Mouse (Mus musculus) naive thymus-derived CD4-positive, alpha-beta T cell, adult 2 months (primary cell): Measurements from ENCODE around the gene Zbtb3.
"Not testable (repeated sequence)": the region's sequence is repeated elsewhere in the genome, so short reads cannot be mapped to it uniquely, and the experiment has no call there.

Experiments
- DNase-seq: peaks from one replicate; pipeline ENCODE4 v3.0.0-alpha.2; 2011; ENCODE audit warnings: low read depth

Zbtb3 gene

DNA sequence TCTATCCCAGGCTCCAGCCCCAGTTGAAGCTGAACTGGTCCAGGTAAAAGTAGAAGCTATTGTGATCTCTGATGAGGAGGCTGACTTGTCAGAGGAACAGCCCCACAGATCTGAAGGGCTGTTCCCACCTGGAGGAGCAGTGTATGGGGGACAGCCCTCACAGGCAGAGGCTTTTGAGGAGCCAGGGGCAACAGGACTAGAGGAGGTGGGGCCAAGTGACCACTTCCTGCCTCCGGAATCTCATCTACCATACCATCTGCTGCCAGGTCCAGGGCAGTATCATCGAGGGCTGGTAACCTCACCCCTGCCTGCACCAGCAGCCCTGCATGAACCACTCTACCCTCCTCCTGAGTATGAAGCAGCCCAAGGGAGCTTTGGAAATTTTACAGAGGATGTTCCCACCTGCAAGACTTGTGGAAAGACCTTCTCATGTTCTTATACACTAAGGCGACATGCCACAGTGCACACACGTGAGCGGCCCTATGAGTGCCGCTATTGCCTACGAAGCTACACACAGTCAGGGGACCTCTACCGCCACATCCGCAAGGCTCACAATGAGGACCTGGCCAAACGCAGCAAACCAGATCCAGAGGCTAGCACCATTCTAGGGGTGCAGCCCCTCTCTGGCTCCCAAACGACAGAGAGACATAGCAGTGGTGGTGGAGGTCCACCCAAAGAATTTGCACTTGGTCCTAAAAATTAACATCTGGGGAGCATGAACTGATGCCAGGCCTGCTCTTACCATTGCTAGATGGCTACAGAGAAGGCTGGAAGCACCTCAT, 1.7 kb downstream of the Zbtb3 start:
- no peak for DNase-seq

DNA sequence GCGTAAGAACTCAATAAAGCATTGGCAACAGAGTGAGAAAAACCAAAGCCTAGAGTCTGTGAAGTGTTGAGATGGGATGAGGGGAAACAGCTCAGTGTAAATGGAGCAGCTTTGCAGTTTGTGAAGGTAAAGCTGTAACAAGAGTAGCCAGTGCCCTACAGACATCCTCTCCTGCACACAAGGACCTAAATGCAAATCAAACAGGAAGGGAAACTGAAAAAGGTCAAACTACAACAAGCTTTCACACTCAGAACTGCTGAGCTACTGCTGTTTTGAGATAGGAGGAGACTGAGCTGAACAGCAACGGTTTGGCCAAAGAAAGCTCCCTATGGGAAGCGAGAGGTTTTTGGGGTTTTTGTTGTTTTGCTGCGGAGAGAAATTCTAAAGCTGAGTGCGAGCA, 4.5 kb downstream of the Zbtb3 start:
- DNase-seq, result no peak

DNA sequence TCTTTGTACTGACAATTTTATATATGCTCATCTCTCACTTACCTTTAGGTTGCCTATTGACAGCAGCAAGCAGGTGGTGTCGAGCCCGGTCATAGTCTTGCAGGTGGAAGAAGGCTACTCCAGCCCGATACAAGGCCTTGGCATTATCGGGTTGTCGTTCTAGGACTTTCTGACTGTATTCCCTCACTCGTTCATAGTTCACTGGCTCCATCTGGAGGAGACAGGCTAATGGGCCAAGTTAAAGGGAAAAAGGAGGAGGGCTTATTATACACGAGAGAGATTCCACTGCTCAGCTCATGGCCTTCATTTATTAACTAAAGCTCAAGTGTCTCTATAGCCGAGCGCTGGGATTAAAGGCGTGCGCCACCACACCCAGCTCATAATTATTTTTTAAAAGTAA, 13.5 kb downstream of the Zbtb3 start:
- no peak for DNase-seq

DNA sequence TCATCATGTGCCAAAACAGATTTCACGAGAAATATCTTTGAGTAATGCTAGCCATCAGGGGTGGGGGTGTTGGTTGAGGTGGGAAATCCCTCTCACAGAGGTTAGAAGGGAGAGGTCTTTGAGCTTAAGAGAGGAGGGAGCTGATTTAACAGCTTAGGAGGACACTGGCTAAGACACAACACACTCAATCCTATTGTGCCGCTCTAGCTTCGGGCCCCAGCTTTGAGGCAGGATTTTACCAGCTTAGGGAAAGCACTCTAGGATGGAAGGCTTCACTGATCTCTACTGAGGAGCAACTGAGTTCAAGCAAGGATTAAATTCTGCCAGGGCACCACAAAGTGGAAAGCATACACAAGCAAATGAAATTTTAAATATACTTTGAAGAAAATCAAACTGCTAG, 14.6 kb downstream of the Zbtb3 start:
- DNase-seq, result no peak

DNA sequence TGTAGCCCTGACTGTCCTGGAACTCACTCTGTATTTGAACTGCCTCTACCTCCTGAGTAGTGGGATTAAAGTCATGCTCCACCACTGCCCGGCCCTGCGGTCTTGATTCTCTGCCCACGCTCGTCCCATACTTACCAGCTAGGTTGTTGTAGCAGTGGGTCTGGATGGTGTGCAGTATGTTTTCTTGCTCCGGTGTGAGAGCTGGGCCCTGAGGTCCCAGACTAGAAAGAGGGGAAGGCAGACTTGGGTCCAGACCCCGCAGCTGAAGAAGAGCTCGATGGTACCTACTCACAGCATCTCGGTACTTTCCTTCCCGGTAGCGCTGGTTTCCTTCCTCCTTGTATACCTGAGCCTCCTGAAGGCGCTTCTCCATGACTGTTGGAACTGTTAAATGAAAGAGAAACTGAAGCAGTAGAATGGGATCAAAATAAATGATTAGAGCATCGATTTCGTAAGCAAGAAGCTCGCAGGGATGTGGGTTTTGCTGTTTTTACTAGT, 16.0 kb downstream of the Zbtb3 start:
- no peak for DNase-seq

DNA sequence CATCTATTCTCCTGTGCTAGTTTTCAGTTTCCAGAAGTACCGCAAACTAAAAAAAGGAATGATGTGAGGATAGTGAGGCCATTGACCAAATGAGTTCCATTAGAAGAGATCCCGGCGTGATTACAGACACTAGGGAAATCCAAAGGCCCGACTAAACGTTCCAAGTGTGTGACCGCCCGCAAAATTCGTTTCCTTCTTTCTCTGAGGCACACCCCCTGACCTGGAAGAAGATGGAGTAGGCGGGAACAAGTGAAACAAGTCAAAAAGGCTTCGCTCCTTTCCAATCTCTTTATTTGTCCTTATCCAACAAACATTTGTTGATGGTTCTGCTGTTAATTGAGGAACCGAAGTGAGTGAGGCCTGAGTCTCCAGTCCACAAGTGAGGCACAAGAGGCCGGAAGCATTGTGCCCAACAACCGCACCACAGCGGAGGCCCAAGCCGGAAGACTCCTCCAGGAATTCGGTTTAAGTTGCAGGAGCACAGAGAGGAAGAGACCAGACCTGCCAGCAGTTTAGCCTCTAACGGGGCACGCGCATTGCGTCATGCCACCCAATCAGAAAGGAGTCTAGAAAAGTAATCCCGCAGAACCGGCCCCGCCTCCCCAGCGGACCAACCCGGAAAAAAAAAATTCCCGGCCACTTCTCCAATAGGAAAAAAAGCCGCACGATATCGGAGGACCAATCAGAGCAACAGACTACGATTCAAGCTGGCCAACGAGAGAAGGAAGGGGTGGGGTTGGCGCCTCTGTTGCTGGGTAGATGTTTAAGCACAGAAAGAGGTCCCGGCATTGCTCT, 16.6 kb downstream of the Zbtb3 start, which contains the start of gene Ttc9c:
TSS of gene Ttc9c (minus strand) at position 533 of the 795 bp plus-strand sequence.
- no peak for DNase-seq

DNA sequence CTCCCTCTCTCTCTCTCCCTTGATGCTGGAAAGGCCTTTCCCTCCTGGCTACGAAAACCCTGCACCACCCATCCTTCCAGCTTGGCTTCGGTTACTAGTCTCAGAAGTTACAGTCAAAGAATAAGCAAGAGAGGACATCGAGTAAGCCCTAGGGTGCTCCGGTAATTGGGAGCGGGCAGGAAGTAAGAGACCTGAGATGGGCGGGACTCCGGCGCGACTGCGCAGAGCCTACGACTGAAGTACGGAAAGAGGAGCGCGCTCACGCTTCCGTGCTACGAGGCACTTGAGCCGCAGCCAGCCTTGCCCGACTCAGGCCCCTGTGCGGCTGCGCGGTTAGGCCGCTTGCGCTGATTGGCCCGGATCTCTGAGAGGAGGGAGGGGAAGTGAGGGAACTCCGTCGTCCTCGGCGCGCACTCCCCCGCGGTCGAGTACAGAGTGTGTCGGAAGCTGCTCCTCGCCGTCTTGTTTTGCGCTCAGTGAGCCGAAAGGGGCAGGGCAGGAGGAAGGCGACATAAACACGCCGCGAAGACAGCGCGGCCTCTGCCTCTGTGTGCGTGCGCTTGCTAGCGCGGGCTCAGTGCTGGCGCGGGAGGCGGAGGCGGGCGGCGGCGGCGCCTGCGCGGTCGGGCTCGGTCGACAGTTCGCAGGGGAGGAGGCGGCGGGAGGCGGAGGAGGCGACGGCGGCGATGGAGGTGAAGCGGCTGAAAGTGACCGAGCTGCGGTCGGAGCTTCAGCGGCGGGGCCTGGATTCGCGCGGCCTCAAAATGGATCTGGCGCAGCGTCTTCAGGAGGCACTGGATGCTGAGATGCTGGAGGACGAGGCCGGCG, 17.5 kb downstream of the Zbtb3 start, which contains the start of gene Hnrnpul2:
TSS of gene Hnrnpul2 (plus strand) at position 415 of the 828 bp plus-strand sequence.
- peak; percentile 99 for DNase-seq

DNA sequence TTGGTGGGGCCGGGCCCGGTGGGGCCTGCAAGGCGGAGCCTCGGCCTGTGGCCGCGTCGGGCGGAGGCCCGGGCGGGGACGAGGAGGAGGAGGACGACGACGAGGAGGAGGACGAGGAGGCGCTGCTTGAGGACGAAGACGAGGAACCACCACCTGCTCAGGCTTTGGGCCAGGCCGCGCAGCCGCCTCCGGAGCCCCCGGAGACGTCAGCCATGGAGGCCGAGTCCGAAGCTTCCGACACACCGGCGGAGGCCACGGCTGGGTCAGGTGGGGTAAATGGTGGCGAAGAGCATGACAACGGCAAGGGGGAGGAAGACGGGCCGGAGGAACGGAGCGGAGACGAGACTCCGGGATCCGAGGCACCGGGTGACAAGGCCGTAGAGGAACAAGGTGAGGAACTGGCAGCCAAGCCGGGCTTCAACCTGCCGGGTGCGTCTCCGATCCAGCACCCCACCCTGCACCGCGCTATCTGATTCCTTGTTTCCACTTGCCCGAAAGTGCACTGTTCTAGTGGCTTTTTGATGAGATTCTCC, 18.1 kb downstream of the Zbtb3 start:
- no peak for DNase-seq

DNA sequence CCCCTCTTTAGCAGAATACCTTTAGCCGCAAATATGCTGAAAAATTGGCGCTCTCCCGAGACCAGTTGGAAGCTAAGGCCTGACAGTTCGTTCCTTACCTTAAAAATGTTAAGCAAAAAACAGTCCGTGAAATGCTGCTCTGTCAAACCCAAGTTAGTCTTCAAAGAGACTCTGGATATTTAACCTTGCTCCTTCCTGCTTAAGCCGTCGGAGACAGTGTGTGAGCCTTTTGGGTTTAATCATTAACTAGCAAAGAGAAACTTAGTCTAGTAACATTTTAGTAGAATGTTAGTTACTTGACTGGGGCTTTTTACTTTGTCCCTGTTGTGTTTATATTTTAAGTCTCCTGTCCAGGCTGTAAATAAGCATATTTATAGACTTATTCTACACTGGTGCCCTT, 18.8 kb downstream of the Zbtb3 start:
- DNase-seq, result peak; percentile 35

DNA sequence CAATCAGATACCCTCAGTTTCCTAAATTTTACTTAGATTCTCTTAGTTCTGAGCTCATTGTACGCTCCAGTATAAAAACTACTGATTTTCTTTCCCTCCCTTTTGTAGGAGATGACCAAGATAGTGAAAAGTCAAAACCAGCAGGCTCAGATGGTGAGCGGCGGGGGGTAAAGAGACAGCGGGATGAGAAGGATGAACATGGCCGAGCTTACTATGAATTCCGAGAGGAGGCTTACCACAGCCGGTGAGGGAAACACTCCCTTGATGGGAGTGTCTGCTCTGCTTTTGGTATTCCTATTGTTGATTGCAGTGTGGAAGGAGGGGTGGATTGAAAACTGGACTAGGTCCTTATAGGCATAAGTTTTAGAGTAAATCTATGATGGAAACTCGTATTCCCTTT, 20.3 kb downstream of the Zbtb3 start:
- DNase-seq, result no peak

DNA sequence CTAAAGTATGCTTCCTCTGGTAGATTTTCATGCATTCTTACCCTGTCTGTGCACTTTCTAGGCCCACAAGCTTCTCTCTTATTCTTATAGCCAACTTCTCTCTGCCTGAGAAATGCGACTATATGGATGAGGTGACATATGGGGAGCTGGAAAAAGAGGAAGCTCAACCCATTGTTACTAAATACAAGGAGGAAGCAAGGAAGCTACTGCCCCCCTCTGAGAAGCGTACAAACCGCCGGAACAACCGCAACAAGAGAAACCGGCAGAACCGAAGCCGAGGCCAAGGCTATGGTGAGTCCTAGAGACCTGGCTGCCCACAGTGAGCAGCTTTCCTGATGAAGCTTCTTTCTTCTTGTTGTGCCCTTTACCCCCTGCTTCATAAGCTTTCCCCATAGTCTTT, 27.3 kb downstream of the Zbtb3 start, which contains the start of gene AC129217.1:
TSS of gene AC129217.1 (plus strand) at position 114 of the 400 bp plus-strand sequence.
- no peak for DNase-seq

DNA sequence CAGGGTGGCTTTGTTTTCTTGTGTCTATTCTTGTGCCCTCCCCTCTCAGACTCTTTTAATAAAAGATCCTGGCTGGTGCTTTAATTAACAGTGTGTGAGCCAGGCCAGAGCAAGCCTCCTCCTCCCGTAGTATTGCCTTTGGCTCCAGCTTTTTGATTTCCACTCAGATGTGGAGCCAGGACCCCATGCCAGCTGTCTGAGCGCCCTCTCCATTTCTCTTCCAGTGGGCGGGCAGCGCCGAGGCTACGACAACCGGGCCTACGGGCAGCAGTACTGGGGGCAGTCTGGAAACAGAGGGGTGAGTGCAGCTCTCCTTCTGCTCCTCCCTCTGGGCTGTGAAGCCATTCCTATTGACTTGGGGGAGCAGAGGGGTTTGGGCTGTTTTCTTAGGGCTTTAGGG, 28.3 kb downstream of the Zbtb3 start:
- DNase-seq, result no peak

DNA sequence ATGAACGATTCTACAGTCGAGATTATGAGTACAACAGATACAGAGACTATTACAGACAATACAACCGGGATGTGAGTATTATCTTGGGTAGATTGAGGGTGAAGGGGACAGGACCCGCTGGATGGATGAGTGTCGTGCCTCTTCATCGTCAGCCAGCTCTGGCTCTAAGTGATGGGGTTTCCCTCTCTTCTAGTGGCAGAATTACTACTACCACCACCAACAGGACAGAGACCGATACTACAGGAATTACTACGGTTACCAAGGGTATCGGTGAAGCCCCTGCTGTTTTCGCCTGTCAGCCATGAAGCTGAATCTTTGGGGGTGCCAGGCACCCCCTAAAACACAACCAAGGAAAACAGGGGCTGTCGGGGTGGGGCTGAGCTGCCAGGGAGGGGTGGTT, 28.9 kb downstream of the Zbtb3 start:
- DNase-seq, result no peak

DNA sequence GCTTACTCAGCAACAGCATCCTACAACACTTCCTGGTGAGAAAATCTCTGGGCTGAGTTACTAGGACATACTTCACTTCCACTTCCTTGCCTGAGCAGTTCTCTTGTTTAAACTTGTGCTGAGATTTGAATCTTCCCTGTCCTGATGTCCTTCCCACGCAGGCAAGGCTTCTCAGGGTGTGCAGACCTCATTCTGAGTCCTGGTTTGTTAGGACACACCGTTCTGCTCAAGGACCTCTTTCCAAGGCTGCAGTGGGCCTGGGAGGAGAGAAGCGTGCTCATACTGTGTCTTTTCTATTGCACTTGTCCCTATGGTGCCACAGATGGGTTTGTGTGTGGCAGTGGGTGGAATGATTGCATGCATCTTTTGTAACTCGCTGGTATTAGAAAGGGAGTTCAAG, 30.6 kb downstream of the Zbtb3 start:
- DNase-seq, result no peak

DNA sequence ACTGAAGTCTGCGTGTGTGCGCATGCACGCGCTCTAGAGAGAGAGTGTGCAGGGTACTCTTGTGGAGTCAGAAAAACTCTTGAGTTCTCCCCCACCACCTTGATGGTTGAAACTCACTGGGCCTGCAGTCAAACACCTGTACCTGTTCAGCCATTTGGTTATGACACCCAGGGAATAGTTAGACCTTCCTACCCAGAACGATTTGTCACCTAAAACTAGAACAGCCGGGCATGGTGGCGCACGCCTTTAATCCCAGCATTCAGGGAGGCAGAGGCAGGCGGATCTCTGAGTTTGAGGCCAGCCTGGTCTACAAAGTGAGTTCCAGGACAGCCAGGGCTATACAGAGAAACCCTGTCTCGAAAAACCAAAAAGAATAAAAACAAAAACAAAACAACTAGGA, 34.0 kb downstream of the Zbtb3 start:
- DNase-seq, result not testable (repeated sequence)

DNA sequence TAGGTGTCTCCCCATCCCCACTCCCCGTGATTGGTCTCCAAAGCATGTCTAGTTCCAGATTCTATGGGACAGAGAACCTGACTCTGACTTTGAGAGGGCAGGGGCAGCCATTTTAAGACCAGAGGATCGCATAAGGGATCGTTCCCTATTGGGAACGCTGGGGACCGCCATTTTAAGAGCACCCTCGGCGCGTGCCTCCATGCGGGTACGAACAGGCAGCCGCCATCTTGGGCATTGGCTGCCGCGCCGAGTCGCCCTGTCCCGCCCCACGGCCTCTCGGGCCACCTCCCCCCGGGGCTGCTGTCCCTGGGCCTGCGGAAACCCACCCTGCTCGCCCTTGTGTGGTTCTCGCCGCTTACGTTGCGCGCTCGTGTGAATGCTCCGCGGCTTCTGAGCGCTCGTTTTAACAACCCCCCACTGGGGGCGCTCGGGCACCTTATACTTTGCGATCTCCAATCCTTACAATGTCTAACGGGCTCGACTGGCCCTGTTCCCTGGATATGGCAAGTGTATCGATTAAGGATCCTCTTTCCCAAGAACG, 35.0 kb downstream of the Zbtb3 start, which contains the start of gene Bscl2:
TSS of gene Bscl2 (plus strand) at position 217 of the 541 bp plus-strand sequence.
- DNase-seq, result peak; percentile 89

DNA sequence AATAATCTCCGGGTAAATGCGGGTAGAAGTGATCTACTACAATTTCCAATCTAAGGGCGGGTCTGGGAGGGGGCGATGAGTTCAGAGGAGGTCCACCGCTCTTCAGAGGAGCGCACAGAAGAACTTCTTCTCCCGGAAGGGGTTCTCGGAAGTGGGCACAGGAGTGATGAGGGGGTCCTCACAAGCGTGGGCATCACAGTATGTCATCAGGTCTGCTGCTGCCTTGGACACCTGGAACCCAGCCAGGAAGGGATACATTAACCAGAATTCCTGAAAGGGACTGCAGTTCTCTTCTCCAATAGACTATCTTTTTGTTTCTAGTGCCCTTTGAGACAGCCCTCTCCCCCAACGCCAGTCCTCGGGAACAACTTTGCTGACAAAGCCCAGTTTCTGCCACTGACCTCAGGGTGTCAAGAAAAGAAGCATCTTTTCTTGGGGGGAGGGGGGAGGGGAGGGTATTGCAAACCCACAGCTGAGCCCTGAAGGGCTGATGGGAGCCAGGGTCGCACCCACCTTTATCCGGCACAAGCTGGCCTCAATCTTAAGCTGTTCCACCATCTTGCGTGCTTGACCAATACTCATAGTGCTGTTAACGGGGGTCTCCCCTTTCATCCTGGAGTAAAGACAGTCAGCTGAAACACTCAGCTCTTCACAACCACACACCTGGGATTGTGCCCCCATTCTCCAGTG, 35.8 kb downstream of the Zbtb3 start:
- peak; percentile 24 for DNase-seq

DNA sequence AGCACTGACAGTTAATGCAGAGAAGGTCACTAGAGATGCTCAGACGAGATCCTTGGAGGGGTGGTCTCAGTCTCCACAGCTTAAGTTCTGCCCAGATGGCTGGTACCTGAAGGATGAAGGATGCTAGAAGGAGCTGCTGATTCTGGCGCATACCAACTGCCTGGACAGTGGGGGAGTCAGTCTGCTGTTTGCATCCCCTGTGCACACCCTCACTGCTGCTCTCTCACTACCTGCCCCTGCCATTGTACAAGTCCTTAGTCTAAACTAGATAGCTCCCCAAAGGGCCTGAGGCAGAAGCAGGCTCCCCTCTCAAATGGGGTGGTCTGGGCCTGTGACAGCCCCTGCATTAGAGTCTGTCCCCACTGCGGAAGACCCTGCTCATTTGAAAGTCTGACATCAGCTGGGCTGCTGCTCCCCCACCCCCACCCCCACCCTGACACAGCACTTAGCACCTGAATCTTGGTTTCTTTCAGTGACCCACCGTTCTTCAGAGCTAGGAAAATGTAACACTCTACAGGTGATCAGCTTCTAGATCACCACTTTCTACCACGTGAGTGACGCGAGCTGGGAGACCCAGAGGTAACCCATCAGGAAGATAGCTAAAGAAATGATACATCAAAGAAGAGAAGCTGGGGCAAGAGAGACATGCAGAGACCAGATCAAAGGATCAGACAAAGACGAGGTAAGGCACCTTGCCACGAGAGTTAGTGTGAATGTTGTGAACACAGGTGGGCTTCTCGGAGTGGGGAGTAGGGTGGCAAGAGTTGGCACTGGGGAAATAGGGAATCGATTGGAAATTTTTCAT, 37.0 kb downstream of the Zbtb3 start, which contains the start of gene Gng3:
TSS of gene Gng3 (minus strand) at position 92 of the 805 bp plus-strand sequence.
- DNase-seq, result peak; percentile 24

DNA sequence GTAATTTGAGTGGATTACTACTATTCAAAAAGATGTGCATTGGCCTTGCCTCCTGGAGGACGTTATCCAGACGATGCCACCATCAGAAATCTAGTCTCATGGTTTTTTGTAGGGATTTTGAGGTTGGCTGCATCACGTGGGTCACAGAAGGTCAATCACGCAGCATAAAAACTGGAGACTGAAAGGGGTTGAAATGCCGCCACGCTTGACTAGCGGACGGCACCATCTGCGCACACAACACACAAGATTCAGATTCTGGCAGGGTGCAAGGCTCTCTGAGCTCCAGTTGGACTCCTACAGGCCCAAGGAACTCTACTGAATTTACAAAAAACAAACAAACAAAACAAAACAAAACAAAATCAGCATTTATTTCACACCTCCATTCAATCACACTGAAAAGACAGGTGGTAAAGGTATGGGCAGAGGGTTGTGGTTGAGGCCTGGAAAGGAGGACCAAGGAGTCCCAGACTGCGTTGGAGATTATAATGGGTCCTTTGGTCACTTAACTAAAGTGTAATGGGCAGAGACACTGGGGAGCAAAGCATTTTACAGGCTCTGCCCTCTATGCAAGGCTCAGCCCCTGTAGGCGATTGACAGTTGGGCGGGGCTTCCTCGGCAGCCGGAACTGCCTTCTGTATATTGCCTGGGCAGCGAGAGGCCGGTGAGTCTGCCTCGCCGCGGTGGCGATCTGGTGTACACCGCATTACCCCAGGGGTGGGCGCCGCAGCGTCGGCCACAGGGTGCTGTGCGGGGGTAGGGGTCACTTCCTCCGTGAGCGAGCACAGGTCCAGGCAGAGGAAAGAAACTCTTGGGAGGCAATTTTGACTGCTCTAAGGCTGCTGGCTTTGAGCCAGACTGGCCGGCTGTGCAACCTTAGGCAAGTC, 37.8 kb downstream of the Zbtb3 start:
- DNase-seq, result peak; percentile 61
